12 mouse cellular contexts compared by ENCODE assay signal in genomic region chr1:62860327-62860726, GRCm38 (mm10).
DNase-seq lines count a peak whose midpoint lies in the region; ATAC-seq and TF ChIP-seq lines count a peak whose summit lies in the region.
"Had no signal": no experiment of that assay in that cellular context is flagged by ENCODE, and none has a peak within 500 bp of the region (broad histone marks: within the 10 kb centered on the region; RNA-seq: fewer than 3 reads in every experiment).

No protein-coding gene starts in this region.

- 47% methylated on average over 5 of the region's 5 CpGs for WGBS in heart, embryonic 10.5 days
- WGBS in heart, adult 2 months = 56% methylated on average over 5 of the region's 5 CpGs
- 43% methylated on average over 5 of the region's 5 CpGs for WGBS in lung, embryonic 16.5 days
- WGBS in limb, embryonic 12.5 days = 53% methylated on average over 5 of the region's 5 CpGs

- intact Hi-C loops in heart, adult 2 months (cut with DNase I) = no loop called here

- H3K27me3 ChIP-seq in heart, embryonic 10.5 days (ENCODE audit: insufficient read depth, poor library complexity, severe bottlenecking) = no peaks in the 10 kb centered on the region
- no peaks in the 10 kb centered on the region; the same call in 1 of the 2 replicates for H3K27me3 ChIP-seq in heart, adult 2 months (ENCODE audit: control insufficient read depth, insufficient read depth, low read length)
- no peaks in the 10 kb centered on the region for H3K27me3 ChIP-seq in lung, embryonic 16.5 days (ENCODE audit: control insufficient read depth, insufficient read depth, low read depth, low read length)
- no peaks in the 10 kb centered on the region for H3K27me3 ChIP-seq in limb, embryonic 12.5 days
- H3K27me3 ChIP-seq: liver, embryonic 13.5 days had no signal

- TF ChIP-seq CTCF in heart, adult 2 months (IDR thresholded peaks at IDR 0.05) = no peak
- TF ChIP-seq CTCF in embryonic fibroblast, embryonic 13.5 days (IDR thresholded peaks at IDR 0.05; ENCODE audit: borderline replicate concordance, insufficient read depth, low read length) = no peak

- H3K79me2 ChIP-seq in heart, adult 2 months (replicated peaks; ENCODE audit: control insufficient read depth, insufficient read depth, low read length) = no peaks in the 10 kb centered on the region

- no peak for TF ChIP-seq POLR2A in heart, adult 2 months (IDR thresholded peaks at IDR 0.05; ENCODE audit: insufficient read depth, low read depth, low read length)
- TF ChIP-seq POLR2A in embryonic fibroblast, embryonic 13.5 days (IDR thresholded peaks at IDR 0.05; ENCODE audit: low read depth, low read length) = no peak

- no peaks in the 10 kb centered on the region for H3K36me3 ChIP-seq in heart, embryonic 10.5 days
- no peaks in the 10 kb centered on the region for H3K36me3 ChIP-seq in heart, adult 2 months (ENCODE audit: control insufficient read depth, insufficient read depth, low read length)
- no peaks in the 10 kb centered on the region for H3K36me3 ChIP-seq in lung, embryonic 16.5 days (ENCODE audit: control insufficient read depth, insufficient read depth, low read length)
- no peaks in the 10 kb centered on the region for H3K36me3 ChIP-seq in limb, embryonic 12.5 days
- H3K36me3 ChIP-seq: G1E; liver, embryonic 13.5 days had no signal

- DNase-seq in heart, embryonic 10.5 days (ENCODE audit: low spot score) = no peak
- no peak for DNase-seq in heart, adult 2 months
- DNase-seq in lung, postnatal 25 days (ENCODE audit: low spot score) = no peak
- no peak for DNase-seq in adrenal gland, postnatal 4 days (ENCODE audit: low spot score in 2 of 2)
- DNase-seq in layer of hippocampus, adult 9-11 months = no peak
- DNase-seq: B cell, adult 2 months; spleen, adult 18-20 months had no signal

- peak overlapping the region; percentile 1; the same call in 1 of the 2 replicates for H3K4me2 ChIP-seq in lung, embryonic 16.5 days (ENCODE audit: low read depth, low read length)
- no peak overlapping the region for H3K4me2 ChIP-seq in limb, embryonic 12.5 days
- H3K4me2 ChIP-seq: liver, embryonic 13.5 days had no signal

- peaks cover 11% of the 10 kb centered on the region for H3K4me1 ChIP-seq in heart, embryonic 10.5 days
- H3K4me1 ChIP-seq in heart, adult 2 months (ENCODE audit: control insufficient read depth, insufficient read depth, low read length) = no peaks in the 10 kb centered on the region
- H3K4me1 ChIP-seq in lung, embryonic 16.5 days (replicated peaks; ENCODE audit: control insufficient read depth, insufficient read depth, low read length) = peaks cover 22% of the 10 kb centered on the region
- H3K4me1 ChIP-seq in embryonic fibroblast, embryonic 13.5 days (ENCODE audit: control insufficient read depth, insufficient read depth, low read length) = no peaks in the 10 kb centered on the region; the same call in 1 of the 2 replicates
- H3K4me1 ChIP-seq in limb, embryonic 12.5 days (replicated peaks) = peaks cover 26% of the 10 kb centered on the region

- peak overlapping the region; percentile 73; the same call in 1 of the 2 replicates for H3K27ac ChIP-seq in heart, embryonic 10.5 days
- H3K27ac ChIP-seq in heart, adult 2 months = no peak overlapping the region
- H3K27ac ChIP-seq in lung, embryonic 16.5 days (ENCODE audit: low read length) = peak overlapping the region; percentile 71
- H3K27ac ChIP-seq in embryonic fibroblast, embryonic 13.5 days (ENCODE audit: insufficient read depth, low read length) = peak overlapping the region; percentile 7; the same call in 1 of the 2 replicates
- peak overlapping the region; percentile 45 for H3K27ac ChIP-seq in limb, embryonic 12.5 days
- H3K27ac ChIP-seq: liver, embryonic 13.5 days had no signal

- ATAC-seq in lung, embryonic 16.5 days (ENCODE audit: low read depth) = peak; percentile 59; the same call in 1 of the 2 replicates
- no peak for ATAC-seq in limb, embryonic 12.5 days (ENCODE audit: insufficient number of reproducible peaks, insufficient read depth, low FRiP score, low TSS enrichment, low read depth)

- H3K4me3 ChIP-seq in heart, embryonic 10.5 days = 0 out of 2 replicates have a peak overlapping the region, but pooled peaks have one; percentile 3
- no peak overlapping the region for H3K4me3 ChIP-seq in heart, adult 2 months
- no peak overlapping the region for H3K4me3 ChIP-seq in lung, embryonic 16.5 days (ENCODE audit: low read length)
- no peak overlapping the region for H3K4me3 ChIP-seq in embryonic fibroblast, embryonic 13.5 days (ENCODE audit: insufficient read depth, low read length)
- no peak overlapping the region for H3K4me3 ChIP-seq in limb, embryonic 12.5 days (replicated peaks)
- H3K4me3 ChIP-seq: liver, embryonic 13.5 days had no signal

- H3K9ac ChIP-seq in heart, adult 2 months (ENCODE audit: low read depth, low read length) = no peak overlapping the region
- no peak overlapping the region for H3K9ac ChIP-seq in lung, embryonic 16.5 days (ENCODE audit: low read length)
- H3K9ac ChIP-seq in limb, embryonic 12.5 days (replicated peaks) = no peak overlapping the region
- H3K9ac ChIP-seq: liver, embryonic 13.5 days had no signal

- no peaks in the 10 kb centered on the region for H3K9me3 ChIP-seq in heart, embryonic 10.5 days
- H3K9me3 ChIP-seq in lung, embryonic 16.5 days (ENCODE audit: control insufficient read depth, low read length) = no peaks in the 10 kb centered on the region
- no peaks in the 10 kb centered on the region for H3K9me3 ChIP-seq in limb, embryonic 12.5 days
- H3K9me3 ChIP-seq: G1E; liver, embryonic 13.5 days had no signal

- no peak for TF ChIP-seq EP300 in heart, adult 2 months (IDR thresholded peaks at IDR 0.05; ENCODE audit: insufficient read depth, low read depth, low read length)
